Mouse (Mus musculus): ENCODE data around the gene 4932438H23Rik.

DNA sequence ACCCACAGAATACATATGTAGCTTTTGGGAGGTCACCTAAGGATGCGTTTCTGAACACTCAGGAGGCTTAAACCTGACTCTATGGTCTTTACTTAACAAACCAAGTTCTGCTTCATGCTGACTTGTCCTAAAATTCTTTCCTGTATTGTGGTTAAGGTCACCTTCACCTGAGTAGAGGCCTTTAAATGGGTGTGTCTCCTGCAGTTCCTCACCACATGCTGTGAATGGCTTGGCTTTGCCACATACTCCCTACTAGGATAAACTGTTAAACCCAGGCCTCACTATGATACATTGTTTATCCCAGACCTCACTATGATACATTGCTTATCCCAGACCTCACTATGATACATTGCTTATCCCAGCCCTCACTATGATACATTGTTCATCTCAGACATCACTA is 22.7 kb downstream of the 4932438H23Rik start:
- TF ChIP-seq POLR2AphosphoS2 (IDR thresholded peaks at IDR 0.05; ENCODE audit: insufficient read length, low read depth) (no peak), POLR2A (IDR thresholded peaks at IDR 0.05; ENCODE audit: insufficient read length, low read depth) (no peak), TCF12 (IDR thresholded peaks at IDR 0.05; ENCODE audit: insufficient read depth, poor library complexity, severe bottlenecking) (no peak), CEBPB (IDR thresholded peaks at IDR 0.05; ENCODE audit: insufficient read depth, poor library complexity, severe bottlenecking) (no peak), MAX (IDR thresholded peaks at IDR 0.05; ENCODE audit: low read depth) (no peak), USF1 (IDR thresholded peaks at IDR 0.05; ENCODE audit: low read depth) (no peak), MYOD1 (IDR thresholded peaks at IDR 0.05; ENCODE audit: control insufficient read depth in 1 of 3, insufficient read length in 2 of 3, low read depth in 2 of 3) (no peak), E2F4 (IDR thresholded peaks at IDR 0.05; ENCODE audit: insufficient read depth) (no peak), SRF (IDR thresholded peaks at IDR 0.05; ENCODE audit: control insufficient read depth, insufficient read length, low read depth) (no peak)

All from myocyte (in vitro differentiated cells).